Mouse (Mus musculus): Measurements from ENCODE around the gene Gmds.

Gene Gmds

GRCm38 (mm10) chr13:31958346-31959335, 379.9 kb downstream of the Gmds start:
- in situ Hi-C loops (cut with MboI, MseI), result no loop called here

- in situ Hi-C loops (cut with MboI, MseI), result no loop called here
These were observed 382.0 kb downstream of the Gmds start for GRCm38 (mm10) chr13:31956584-31956983.

- in situ Hi-C loops (cut with MboI, MseI), result no loop called here
These were observed 382.4 kb downstream of the Gmds start for GRCm38 (mm10) chr13:31956112-31956511.

GRCm38 (mm10) chr13:31955171-31955570, 383.4 kb downstream of the Gmds start:
- in situ Hi-C loops (cut with MboI, MseI), result no loop called here

GRCm38 (mm10) chr13:31944676-31945210, 393.8 kb downstream of the Gmds start:
- in situ Hi-C loops (cut with MboI, MseI), result no loop called here

- in situ Hi-C loops (cut with MboI, MseI), result no loop called here
These were observed 394.9 kb downstream of the Gmds start for GRCm38 (mm10) chr13:31943482-31944275.

- in situ Hi-C loops (cut with MboI, MseI), result no loop called here
These were observed 409.2 kb downstream of the Gmds start for GRCm38 (mm10) chr13:31929299-31929698.

GRCm38 (mm10) chr13:31926599-31926998, 411.9 kb downstream of the Gmds start:
- in situ Hi-C loops (cut with MboI, MseI), result no loop called here

- in situ Hi-C loops (cut with MboI, MseI), result no loop called here
These were observed 414.0 kb downstream of the Gmds start for GRCm38 (mm10) chr13:31924506-31924905.

GRCm38 (mm10) chr13:31919716-31920115, 418.8 kb downstream of the Gmds start:
- in situ Hi-C loops (cut with MboI, MseI), result no loop called here

- in situ Hi-C loops (cut with MboI, MseI), result no loop called here
These were observed 421.2 kb downstream of the Gmds start for GRCm38 (mm10) chr13:31917387-31917786.

- in situ Hi-C loops (cut with MboI, MseI), result no loop called here
These were observed 422.8 kb downstream of the Gmds start for GRCm38 (mm10) chr13:31915748-31916147.

- in situ Hi-C loops (cut with MboI, MseI), result no loop called here
These were observed 423.5 kb downstream of the Gmds start for GRCm38 (mm10) chr13:31914901-31915587.

GRCm38 (mm10) chr13:31911956-31912355, 426.6 kb downstream of the Gmds start:
- in situ Hi-C loops (cut with MboI, MseI), result no loop called here

- in situ Hi-C loops (cut with MboI, MseI), result no loop called here
These were observed 427.2 kb downstream of the Gmds start for GRCm38 (mm10) chr13:31911362-31911761.

GRCm38 (mm10) chr13:31909031-31909430, 429.5 kb downstream of the Gmds start:
- in situ Hi-C loops (cut with MboI, MseI), result no loop called here

- in situ Hi-C loops (cut with MboI, MseI), result no loop called here
These were observed 432.0 kb downstream of the Gmds start for GRCm38 (mm10) chr13:31906514-31906913.

GRCm38 (mm10) chr13:31900191-31900590, 438.3 kb downstream of the Gmds start:
- in situ Hi-C loops (cut with MboI, MseI), result no loop called here

- in situ Hi-C loops (cut with MboI, MseI), result no loop called here
These were observed 439.1 kb downstream of the Gmds start for GRCm38 (mm10) chr13:31899392-31899791.

- in situ Hi-C loops (cut with MboI, MseI), result no loop called here
These were observed 441.0 kb downstream of the Gmds start for GRCm38 (mm10) chr13:31897493-31897892.

- in situ Hi-C loops (cut with MboI, MseI), result no loop called here
These were observed 444.0 kb downstream of the Gmds start for GRCm38 (mm10) chr13:31894511-31894910.
